Comparison of ENCODE assay signal across 31 mouse cellular contexts in genomic region chr13:113200726-113201125, GRCm38 (mm10). TPM values are rescaled to one million over a fixed set of nuclear protein-coding genes. Genes with fewer than 3 reads are reported as not detected.
DNase-seq lines count a peak whose midpoint lies in the region; ATAC-seq and TF ChIP-seq lines count a peak whose summit lies in the region.
"Had no signal": no experiment of that assay in that cellular context is flagged by ENCODE, and none has a peak within 500 bp of the region (broad histone marks: within the 10 kb centered on the region; RNA-seq: fewer than 3 reads in every experiment).

No protein-coding gene starts in this region.

- no peak overlapping the region for H3K9ac ChIP-seq in intestine, embryonic 14.5 days (ENCODE audit: low read length)
- no peak overlapping the region for H3K9ac ChIP-seq in intestine, postnatal 0 days (ENCODE audit: low read depth, low read length)
- H3K9ac ChIP-seq in embryonic facial prominence, embryonic 13.5 days, result no peak overlapping the region
- H3K9ac ChIP-seq: embryonic facial prominence, embryonic 15.5 days; hindbrain, embryonic 12.5 days; limb, embryonic 12.5 days; liver, embryonic 12.5 days; liver, postnatal 0 days; midbrain, embryonic 13.5 days had no signal

- 62% methylated on average over 8 of the region's 8 CpGs for WGBS in intestine, embryonic 14.5 days
- 65% methylated on average over 8 of the region's 8 CpGs for WGBS in intestine, postnatal 0 days
- 34% methylated on average over 8 of the region's 8 CpGs for WGBS in embryonic facial prominence, embryonic 13.5 days

- no peak overlapping the region for H3K4me2 ChIP-seq in intestine, embryonic 14.5 days (ENCODE audit: low read length)
- no peak overlapping the region for H3K4me2 ChIP-seq in intestine, postnatal 0 days (replicated peaks; ENCODE audit: low read depth)
- H3K4me2 ChIP-seq in embryonic facial prominence, embryonic 13.5 days, result no peak overlapping the region
- H3K4me2 ChIP-seq: embryonic facial prominence, embryonic 15.5 days; hindbrain, embryonic 12.5 days; limb, embryonic 12.5 days; liver, embryonic 12.5 days; midbrain, embryonic 13.5 days had no signal

- ATAC-seq in intestine, embryonic 14.5 days (replicated peaks; ENCODE audit: low FRiP score, low TSS enrichment, low read depth), result no peak
- ATAC-seq in intestine, postnatal 0 days, result no peak
- no peak for ATAC-seq in embryonic facial prominence, embryonic 13.5 days (ENCODE audit: insufficient number of reproducible peaks, insufficient read depth, low FRiP score, low TSS enrichment, low read depth)
- no peak for ATAC-seq in megakaryocyte-erythroid progenitor cell, adult 5-6 weeks (replicated peaks; ENCODE audit: low FRiP score, low TSS enrichment, poor library complexity, severe bottlenecking)
- ATAC-seq: forebrain, embryonic 14.5 days; hindbrain, postnatal 0 days; liver, embryonic 12.5 days; liver, postnatal 0 days; midbrain, embryonic 13.5 days had no signal

- TF ChIP-seq CTCF in intestine, postnatal 0 days (IDR thresholded peaks at IDR 0.05; ENCODE audit: low read depth), result no peak

- H3K27ac ChIP-seq in intestine, embryonic 14.5 days (ENCODE audit: low read depth), result no peak overlapping the region
- H3K27ac ChIP-seq in intestine, postnatal 0 days (ENCODE audit: low read depth, low read length), result no peak overlapping the region
- 0 out of 2 replicates have a peak overlapping the region, but pooled peaks have one; percentile 11 for H3K27ac ChIP-seq in embryonic facial prominence, embryonic 13.5 days
- H3K27ac ChIP-seq: embryonic facial prominence, embryonic 15.5 days; hindbrain, embryonic 12.5 days; hindbrain, postnatal 0 days; limb, embryonic 12.5 days; liver, embryonic 12.5 days; midbrain, embryonic 13.5 days had no signal

- no peaks in the 10 kb centered on the region for H3K9me3 ChIP-seq in intestine, embryonic 14.5 days (ENCODE audit: control insufficient read depth, low read length)
- H3K9me3 ChIP-seq in intestine, postnatal 0 days (ENCODE audit: control insufficient read depth), result no peaks in the 10 kb centered on the region
- H3K9me3 ChIP-seq in embryonic facial prominence, embryonic 13.5 days, result no peaks in the 10 kb centered on the region
- H3K9me3 ChIP-seq: embryonic facial prominence, embryonic 15.5 days; hindbrain, embryonic 12.5 days; limb, embryonic 12.5 days; liver, embryonic 12.5 days; midbrain, embryonic 13.5 days had no signal

- no peaks in the 10 kb centered on the region for H3K27me3 ChIP-seq in intestine, embryonic 14.5 days (replicated peaks; ENCODE audit: control insufficient read depth, insufficient read depth, low read length)
- no peaks in the 10 kb centered on the region for H3K27me3 ChIP-seq in intestine, postnatal 0 days (replicated peaks; ENCODE audit: control insufficient read depth, insufficient read depth, low read length)
- H3K27me3 ChIP-seq in embryonic facial prominence, embryonic 13.5 days, result no peaks in the 10 kb centered on the region
- H3K27me3 ChIP-seq: embryonic facial prominence, embryonic 15.5 days; hindbrain, embryonic 12.5 days; limb, embryonic 12.5 days; liver, embryonic 12.5 days; midbrain, embryonic 13.5 days had no signal

- DNase-seq in intestine, embryonic 14.5 days (ENCODE audit: low spot score), result peak; percentile 28
- peak; percentile 61 for DNase-seq in hindlimb bud, embryonic 11.5 days (ENCODE audit: extremely low spot score, low read depth, low spot score)
- DNase-seq in cerebellum, postnatal 25 days, result no peak
- DNase-seq in cerebellum, postnatal 14 days, result no peak
- DNase-seq: adrenal gland, postnatal 25 days; cerebellum, adult 11-12 months; cerebellum, adult 9-11 months; heart, postnatal 14 days; kidney, adult 11 months; kidney, postnatal 25 days; liver, postnatal 0 days; lung, postnatal 36 days had no signal

- H3K4me3 ChIP-seq in intestine, embryonic 14.5 days (ENCODE audit: low read depth, low read length), result no peak overlapping the region
- no peak overlapping the region for H3K4me3 ChIP-seq in intestine, postnatal 0 days (ENCODE audit: low read depth, low read length)
- H3K4me3 ChIP-seq in embryonic facial prominence, embryonic 13.5 days, result no peak overlapping the region
- H3K4me3 ChIP-seq: embryonic facial prominence, embryonic 15.5 days; hindbrain, embryonic 12.5 days; limb, embryonic 12.5 days; liver, embryonic 12.5 days; midbrain, embryonic 13.5 days had no signal

- no peaks in the 10 kb centered on the region for H3K4me1 ChIP-seq in intestine, embryonic 14.5 days (replicated peaks; ENCODE audit: control insufficient read depth, insufficient read depth, low read length)
- H3K4me1 ChIP-seq in intestine, postnatal 0 days (replicated peaks; ENCODE audit: control insufficient read depth, insufficient read depth, low read length), result no peaks in the 10 kb centered on the region
- H3K4me1 ChIP-seq in embryonic facial prominence, embryonic 13.5 days, result no peaks in the 10 kb centered on the region
- H3K4me1 ChIP-seq: embryonic facial prominence, embryonic 15.5 days; hindbrain, embryonic 12.5 days; midbrain, embryonic 13.5 days had no signal

- no peaks in the 10 kb centered on the region for H3K36me3 ChIP-seq in intestine, embryonic 14.5 days (ENCODE audit: control insufficient read depth, insufficient read depth, low read length)
- no peaks in the 10 kb centered on the region for H3K36me3 ChIP-seq in intestine, postnatal 0 days (ENCODE audit: control insufficient read depth, insufficient read depth)
- H3K36me3 ChIP-seq in embryonic facial prominence, embryonic 13.5 days, result no peaks in the 10 kb centered on the region
- H3K36me3 ChIP-seq: embryonic facial prominence, embryonic 15.5 days; hindbrain, embryonic 12.5 days; limb, embryonic 12.5 days; liver, embryonic 12.5 days; midbrain, embryonic 13.5 days had no signal

RNA-seq across cellular contexts. Expression of gene Esm1, which starts 8.7 kb away (rescaled TPM):
- polyA plus RNA-seq in intestine, embryonic 14.5 days (2014; fragmentation: Nextera tagmentation; extraction: Ambion mirVana), result 3.7 and 4.4 TPM in 2 replicates
- 3.4 and 3.6 TPM in 2 replicates for polyA plus RNA-seq in intestine, postnatal 0 days (2015; fragmentation: Nextera tagmentation; extraction: Ambion mirVana)
- 2.6 and 3.7 TPM in 2 replicates for polyA plus RNA-seq in embryonic facial prominence, embryonic 13.5 days (2015; fragmentation: Nextera tagmentation; extraction: Ambion mirVana)
- total RNA-seq in megakaryocyte-erythroid progenitor cell, adult 5-6 weeks (2014; fragmentation: Nextera tagmentation), result not detected in 2 replicates
- total RNA-seq in megakaryocyte-erythroid progenitor cell, adult 5-6 weeks (2017), result 0.53 TPM in 1 of 2 replicates, not detected in the other
- total RNA-seq: MEL; monocyte, adult 5-6 weeks had no signal

RNA-seq across cellular contexts. Expression of gene Gzmk, which starts 25.0 kb away (rescaled TPM):
- polyA plus RNA-seq in intestine, embryonic 14.5 days (2014; fragmentation: Nextera tagmentation; extraction: Ambion mirVana), result 0.13 TPM in 1 of 2 replicates, not detected in the other
- polyA plus RNA-seq in intestine, postnatal 0 days (2015; fragmentation: Nextera tagmentation; extraction: Ambion mirVana), result not detected in 2 replicates
- polyA plus RNA-seq in embryonic facial prominence, embryonic 13.5 days (2015; fragmentation: Nextera tagmentation; extraction: Ambion mirVana), result not detected in 2 replicates
- total RNA-seq in megakaryocyte-erythroid progenitor cell, adult 5-6 weeks (2014; fragmentation: Nextera tagmentation), result not detected in 2 replicates
- total RNA-seq in megakaryocyte-erythroid progenitor cell, adult 5-6 weeks (2017), result not detected in 2 replicates
- total RNA-seq: adrenal gland, postnatal 25 days; gastrocnemius, adult 18-20 months; gastrocnemius, postnatal 4 days; heart, postnatal 14 days; hindbrain, postnatal 0 days; megakaryocyte, adult 5-6 weeks; MEL; monocyte, adult 5-6 weeks had no signal
- polyA plus RNA-seq: embryonic facial prominence, embryonic 15.5 days; forebrain, embryonic 14.5 days; heart, embryonic 14.5 days; hindbrain, embryonic 12.5 days; hindbrain, postnatal 0 days; kidney, embryonic 14.5 days; limb, embryonic 12.5 days; liver, embryonic 12.5 days; liver, postnatal 0 days; lung, embryonic 16.5 days; midbrain, embryonic 13.5 days; neural tube, embryonic 14.5 days had no signal

Comparison
In these comparisons a context has a peak if more than half of its experiments do, and no peak if none do; other contexts are left out.
1. DNase-seq: peak in intestine, embryonic 14.5 days (single experiment) and hindlimb bud, embryonic 11.5 days (single experiment); none in cerebellum, postnatal 25 days (0 of 2) and cerebellum, postnatal 14 days (0 of 2).